Mouse (Mus musculus) heart, adult 11 months (tissue): ENCODE data around the gene Itga2b.

Experiments
- DNase-seq: peaks from one replicate; pipeline ENCODE4 v3.0.0; 2022

The Itga2b gene

GRCm38 (mm10) chr11:102435754-102436470, 34.0 kb downstream of the Itga2b start:
- DNase-seq, result peak; percentile 97

GRCm38 (mm10) chr11:102434816-102435705, 34.9 kb downstream of the Itga2b start:
- DNase-seq, result peak; percentile 92

GRCm38 (mm10) chr11:102434406-102434805, 35.5 kb downstream of the Itga2b start:
- peak; percentile 98 for DNase-seq

GRCm38 (mm10) chr11:102433866-102434265, 36.1 kb downstream of the Itga2b start:
- peak; percentile 91 for DNase-seq

- peak; percentile 99 for DNase-seq
These were observed 37.0 kb downstream of the Itga2b start for GRCm38 (mm10) chr11:102432896-102433295.

GRCm38 (mm10) chr11:102432115-102432843, 37.6 kb downstream of the Itga2b start:
- DNase-seq, result peak; percentile 98

- DNase-seq, result peak; percentile 92
These were observed 38.2 kb downstream of the Itga2b start for GRCm38 (mm10) chr11:102431728-102432114.

GRCm38 (mm10) chr11:102431018-102431645, 38.8 kb downstream of the Itga2b start:
- peak; percentile 98 for DNase-seq

GRCm38 (mm10) chr11:102430121-102431017, 39.6 kb downstream of the Itga2b start, which contains the start of gene Grn:
Gene Grn (plus strand): TSS chr11:102430315.
- DNase-seq, result peak; percentile 100

GRCm38 (mm10) chr11:102429551-102429950, 40.4 kb downstream of the Itga2b start:
- peak; percentile 90 for DNase-seq

- DNase-seq, result peak; percentile 94
These were observed 40.9 kb downstream of the Itga2b start for GRCm38 (mm10) chr11:102428981-102429540.

GRCm38 (mm10) chr11:102425555-102426316, 44.2 kb downstream of the Itga2b start:
- peak; percentile 94 for DNase-seq

- DNase-seq, result peak; percentile 89
These were observed 45.3 kb downstream of the Itga2b start for GRCm38 (mm10) chr11:102424666-102425065.

- peak; percentile 83 for DNase-seq
These were observed 48.4 kb downstream of the Itga2b start for GRCm38 (mm10) chr11:102421559-102421958.

GRCm38 (mm10) chr11:102418887-102419286, 51.0 kb downstream of the Itga2b start:
- peak; percentile 88 for DNase-seq

GRCm38 (mm10) chr11:102417160-102417559, 52.8 kb downstream of the Itga2b start:
- peak; percentile 72 for DNase-seq

GRCm38 (mm10) chr11:102415034-102415802, 54.7 kb downstream of the Itga2b start:
- peak; percentile 84 for DNase-seq

- DNase-seq, result peak; percentile 85
These were observed 56.9 kb downstream of the Itga2b start for GRCm38 (mm10) chr11:102413059-102413458.

GRCm38 (mm10) chr11:102411704-102412103, 58.2 kb downstream of the Itga2b start:
- peak; percentile 97 for DNase-seq
